In genomic region chr8:106011643-106011986, GRCm38 (mm10) we compare ENCODE assay signal across 8 mouse cellular contexts. TPM values are rescaled to one million over a fixed set of nuclear protein-coding genes. Genes with fewer than 3 reads are reported as not detected.
A peak's percentile ranks its signal among the peaks of the same experiment; 100 is the strongest.
DNase-seq lines count a peak whose midpoint lies in the region; ATAC-seq and TF ChIP-seq lines count a peak whose summit lies in the region.

Ddx28 (minus strand) TSS chr8:106011882.

- peaks cover 7% of the 10 kb centered on the region for H3K36me3 ChIP-seq in forebrain, postnatal 0 days (ENCODE audit: insufficient read depth)
- H3K36me3 ChIP-seq in neural tube, embryonic 15.5 days = peaks cover 10% of the 10 kb centered on the region

- no peak for TF ChIP-seq CTCF in forebrain, postnatal 0 days (IDR thresholded peaks at IDR 0.05; ENCODE audit: low read depth)

- DNase-seq in layer of hippocampus, adult 8-10 months (ENCODE audit: low spot score in 2 of 2) = no peak
- no peak for DNase-seq in layer of hippocampus, adult 9-10 months (ENCODE audit: low spot score)
- no peak for DNase-seq in adrenal gland, postnatal 4 days (ENCODE audit: low spot score in 2 of 2)
- no peak for DNase-seq in forebrain, postnatal 0 days
- DNase-seq in left cerebral cortex, postnatal 25 days (ENCODE audit: low spot score in 2 of 2) = no peak
- DNase-seq in embryo, embryonic 10.5 days (ENCODE audit: low spot score) = no peak

- no peaks in the 10 kb centered on the region for H3K27me3 ChIP-seq in forebrain, postnatal 0 days (ENCODE audit: insufficient read depth, low read length)
- no peaks in the 10 kb centered on the region for H3K27me3 ChIP-seq in neural tube, embryonic 15.5 days (replicated peaks)

- intact Hi-C loops in left cerebral cortex, postnatal 25 days (cut with DNase I) = loop anchor here (1.0 kb wide), 2 partner anchors 48 to 111 kb away; partner anchors contain the start of gene Pskh1

- H3K9ac ChIP-seq in forebrain, postnatal 0 days = peak within 1 kb of the TSS; percentile 89
- H3K9ac ChIP-seq in neural tube, embryonic 15.5 days (replicated peaks) = peak within 1 kb of the TSS; percentile 91

- peaks cover 11% of the 10 kb centered on the region for H3K4me1 ChIP-seq in forebrain, postnatal 0 days (ENCODE audit: insufficient read depth)
- H3K4me1 ChIP-seq in neural tube, embryonic 15.5 days = peaks cover 24% of the 10 kb centered on the region

- peak within 1 kb of the TSS; percentile 82 for H3K27ac ChIP-seq in forebrain, postnatal 0 days (ENCODE audit: low read depth, low read length)
- H3K27ac ChIP-seq in neural tube, embryonic 15.5 days (replicated peaks) = peak within 1 kb of the TSS; percentile 87

- peak; percentile 27; the same call in 1 of the 2 replicates for ATAC-seq in forebrain, postnatal 0 days
- ATAC-seq in neural tube, embryonic 15.5 days (ENCODE audit: low FRiP score) = no peak; the same call in 1 of the 2 replicates
- ATAC-seq in cerebellum, adult (ENCODE audit: insufficient number of reproducible peaks, low FRiP score, low TSS enrichment) = no peak; the same call in 1 of the 2 replicates

- H3K4me2 ChIP-seq in forebrain, postnatal 0 days (ENCODE audit: low read depth) = peak within 1 kb of the TSS; percentile 95
- H3K4me2 ChIP-seq in neural tube, embryonic 15.5 days = peak within 1 kb of the TSS; percentile 99

- H3K4me3 ChIP-seq in forebrain, postnatal 0 days (ENCODE audit: low read depth, low read length) = peak within 1 kb of the TSS; percentile 92
- peak within 1 kb of the TSS; percentile 96 for H3K4me3 ChIP-seq in neural tube, embryonic 15.5 days (replicated peaks)

- no peaks in the 10 kb centered on the region for H3K9me3 ChIP-seq in forebrain, postnatal 0 days (ENCODE audit: low read length)
- no peaks in the 10 kb centered on the region for H3K9me3 ChIP-seq in neural tube, embryonic 15.5 days (replicated peaks)

- WGBS in forebrain, postnatal 0 days = 3% methylated on average over 6 of the region's 6 CpGs
- 2% methylated on average over 6 of the region's 6 CpGs for WGBS in neural tube, embryonic 15.5 days

RNA-seq across cellular contexts. Expression of gene Ddx28, which starts in this region (rescaled TPM):
- 10 to 100 TPM; 12.9 to 15.3 (median 13.6) TPM for total RNA-seq in layer of hippocampus, adult 8-10 months (2022)
- 10 to 100 TPM; 15.4 to 16.2 TPM for total RNA-seq in adrenal gland, postnatal 4 days (2021)
- 31.5 and 33.8 TPM in 2 replicates for total RNA-seq in forebrain, postnatal 0 days (2014; rRNA removed)
- polyA plus RNA-seq in forebrain, postnatal 0 days (2015; fragmentation: Nextera tagmentation; extraction: Ambion mirVana) = 23.7 and 25.3 TPM in 2 replicates
- 10 to 100 TPM; 12.8 to 13.8 TPM for total RNA-seq in left cerebral cortex, postnatal 25 days (2021)
- 20.8 and 20.9 TPM in 2 replicates for polyA plus RNA-seq in neural tube, embryonic 15.5 days (2015; fragmentation: Nextera tagmentation; extraction: Ambion mirVana)
